Mouse (Mus musculus) C2C12 (cell line): ENCODE results near the gene Eya2.

Experiments used
- CTCF ChIP-seq: IDR thresholded peaks from one replicate; pipeline ENCODE4 v1.5.1; 2011; ENCODE audit not compliant: control insufficient read depth, insufficient read depth, insufficient read length
- MAX ChIP-seq: IDR thresholded peaks from one replicate; pipeline ENCODE4 v1.6.1; 2011; ENCODE audit warnings: mild to moderate bottlenecking, control low read depth
- MYOG ChIP-seq: IDR thresholded peaks from one replicate; pipeline ENCODE4 v1.6.1; 2011; ENCODE audit not compliant: control insufficient read depth, insufficient read length; ENCODE audit errors: extremely low read depth

- TF ChIP-seq MAX (no peak), CTCF (no peak), MYOG (no peak)
Observed at GRCm38 (mm10) chr2:165789667-165790066, 194.8 kb downstream of the Eya2 start.
